Mouse (Mus musculus) c-Kit-negative CD71-positive TER-119-positive erythroid progenitor cells, embryonic 14.5 days (primary cell): ENCODE measurements around the gene Tdrd6.

Experiments
- DNase-seq: peaks from one replicate; pipeline ENCODE4 v3.0.0-alpha.2; 2013; ENCODE audit warnings: low read depth, low spot score

Tdrd6 gene

DNA sequence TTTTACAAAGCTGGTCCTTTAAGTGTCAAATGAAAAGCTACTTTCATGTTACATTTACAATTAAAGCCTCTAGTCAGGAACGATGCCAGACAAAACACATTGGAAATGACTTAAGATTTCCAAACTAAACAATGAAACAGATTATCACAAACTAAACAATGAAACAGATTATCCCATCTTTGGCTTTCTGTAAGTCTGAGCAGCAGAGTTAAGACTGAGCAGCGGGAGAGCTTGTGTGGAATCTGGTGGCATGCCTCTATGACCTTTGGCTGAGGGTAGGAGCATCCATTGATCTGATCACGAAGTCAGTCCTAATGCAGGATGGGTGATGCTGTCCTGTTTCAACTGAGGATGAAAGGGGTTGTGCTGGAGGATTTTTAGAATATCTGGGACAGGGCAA lies 17.9 kb downstream of the Tdrd6 start:
- DNase-seq = no peak

GRCm38 (mm10) chr17:43611586-43611985 lies 18.5 kb downstream of the Tdrd6 start:
- peak; percentile 12 for DNase-seq

- DNase-seq = peak; percentile 19
These were observed 23.4 kb downstream of the Tdrd6 start for GRCm38 (mm10) chr17:43606704-43607103.

- no peak for DNase-seq
These were observed 31.4 kb downstream of the Tdrd6 start for GRCm38 (mm10) chr17:43598706-43599105.

GRCm38 (mm10) chr17:43597742-43598141 lies 32.4 kb downstream of the Tdrd6 start:
- no peak for DNase-seq

DNA sequence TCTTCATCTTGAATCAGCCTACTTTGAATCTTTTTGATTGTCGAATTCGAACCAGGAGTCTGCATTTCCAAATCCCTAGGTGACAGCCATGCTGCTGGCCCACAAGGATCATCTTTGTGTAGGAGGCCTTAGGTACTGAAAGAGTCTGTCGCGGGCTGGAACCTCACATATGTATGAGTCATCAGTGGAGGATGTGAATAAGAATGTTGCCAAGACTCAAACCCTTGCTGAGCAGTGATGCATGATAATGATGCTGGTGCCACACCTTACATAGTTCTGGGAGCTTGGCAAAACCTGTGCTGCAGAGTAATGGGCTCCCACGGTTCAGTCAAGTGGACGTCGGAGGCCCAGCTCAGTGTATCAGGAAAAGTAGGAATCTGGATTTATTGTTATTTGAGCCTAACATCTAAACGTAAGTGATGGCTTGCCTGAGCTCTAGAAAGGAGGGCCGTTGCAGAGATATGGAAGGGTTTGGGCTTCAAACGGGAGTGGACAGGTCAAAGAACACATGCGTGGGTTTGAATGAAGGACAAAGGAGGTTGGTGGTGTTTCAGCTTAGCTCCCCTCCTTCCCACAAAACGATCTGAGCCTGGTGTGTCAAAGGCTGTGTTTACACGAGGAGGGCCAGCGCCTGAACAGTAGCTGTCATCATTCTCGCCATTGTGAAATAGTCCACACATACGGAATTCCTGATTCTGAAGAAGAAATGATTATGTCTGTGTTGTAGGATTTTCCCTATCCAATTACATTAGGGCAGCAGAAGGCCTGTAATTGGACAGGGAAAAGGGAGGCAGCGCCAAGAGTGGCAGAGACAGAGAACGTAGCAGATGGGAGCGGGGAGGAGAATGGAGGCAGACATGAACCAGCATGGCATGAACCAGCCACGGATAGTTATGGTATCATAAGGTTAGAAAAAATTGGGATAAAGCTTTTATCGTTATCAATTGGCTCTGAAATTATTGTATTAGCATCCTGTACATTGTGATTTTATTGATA lies 37.5 kb downstream of the Tdrd6 start:
- DNase-seq = no peak

DNA sequence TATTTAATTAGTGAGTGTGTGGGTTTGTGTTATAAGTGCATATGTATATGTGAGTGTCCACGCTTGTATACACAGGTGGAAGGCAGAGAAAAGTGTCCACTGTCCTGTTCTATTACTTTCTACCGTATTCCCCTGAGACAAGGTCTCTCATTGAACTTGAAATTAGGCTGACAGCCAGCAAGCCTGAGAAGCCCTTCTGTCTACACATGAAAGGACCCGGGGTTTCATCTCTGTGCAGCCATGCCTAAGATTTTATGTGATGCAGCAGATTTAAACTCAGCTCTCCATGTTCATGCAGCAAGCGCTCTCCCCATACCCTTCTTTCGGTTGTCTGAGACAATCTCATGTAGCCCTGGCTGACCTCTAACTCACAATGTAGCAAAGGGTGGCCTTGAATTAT lies 39.6 kb downstream of the Tdrd6 start:
- DNase-seq = no peak

DNA sequence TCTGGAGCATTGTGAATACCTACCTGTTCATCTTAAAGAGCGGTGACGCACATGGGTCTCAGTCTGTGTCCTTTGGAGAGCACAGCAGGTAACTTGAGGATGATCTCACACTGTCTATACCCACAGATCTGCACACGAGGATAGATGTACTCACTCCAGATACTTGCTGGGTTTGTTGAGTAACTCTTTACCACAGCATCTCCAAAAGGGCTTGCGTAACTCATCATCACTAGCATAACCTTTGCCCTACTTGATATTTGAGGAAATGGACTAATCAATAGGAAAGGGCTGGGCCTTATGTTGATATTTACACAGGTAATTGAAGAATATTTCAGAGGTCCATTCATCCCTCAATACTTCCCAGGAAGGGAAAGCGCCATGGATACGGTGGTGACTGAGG lies 40.3 kb downstream of the Tdrd6 start:
- DNase-seq = no peak

DNA sequence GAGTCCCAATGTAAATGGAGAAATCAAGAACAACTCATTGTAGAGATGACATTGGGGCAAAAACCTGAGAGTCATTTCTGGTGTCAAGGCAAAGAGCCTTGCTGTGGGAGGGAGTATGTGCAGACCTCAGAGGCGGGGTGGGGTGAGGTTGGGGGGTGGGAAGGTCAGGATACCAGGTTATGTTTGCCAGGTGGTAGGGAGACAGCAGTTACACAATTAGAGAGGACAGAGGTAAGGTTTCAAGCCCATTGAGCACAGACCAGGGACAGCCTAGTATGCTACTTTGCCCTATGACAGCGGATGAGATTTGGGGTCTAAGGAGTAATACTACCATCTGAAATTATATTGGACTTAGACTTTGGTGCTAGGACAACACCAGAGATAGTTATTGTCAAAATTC lies 42.8 kb downstream of the Tdrd6 start:
- no peak for DNase-seq

DNA sequence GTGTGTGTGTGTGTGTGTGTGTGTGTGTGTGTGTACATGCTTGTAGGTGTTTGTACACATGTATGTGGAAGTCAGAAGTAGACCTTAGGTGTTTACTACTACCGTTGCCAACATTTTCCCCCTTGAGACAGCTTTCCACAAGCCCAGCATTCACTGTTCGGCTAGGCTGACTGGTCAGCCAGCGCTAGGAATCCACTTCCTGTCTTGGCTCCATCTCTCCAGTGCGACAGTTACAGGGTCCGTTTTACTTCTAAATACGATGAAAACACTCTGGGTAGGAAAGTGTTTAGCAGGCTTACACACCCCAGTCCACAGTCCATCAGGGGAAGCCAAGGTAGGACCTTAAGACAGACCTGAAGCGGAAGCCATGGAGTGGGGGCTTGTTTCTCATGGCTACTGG lies 45.3 kb downstream of the Tdrd6 start:
- DNase-seq = no peak

DNA sequence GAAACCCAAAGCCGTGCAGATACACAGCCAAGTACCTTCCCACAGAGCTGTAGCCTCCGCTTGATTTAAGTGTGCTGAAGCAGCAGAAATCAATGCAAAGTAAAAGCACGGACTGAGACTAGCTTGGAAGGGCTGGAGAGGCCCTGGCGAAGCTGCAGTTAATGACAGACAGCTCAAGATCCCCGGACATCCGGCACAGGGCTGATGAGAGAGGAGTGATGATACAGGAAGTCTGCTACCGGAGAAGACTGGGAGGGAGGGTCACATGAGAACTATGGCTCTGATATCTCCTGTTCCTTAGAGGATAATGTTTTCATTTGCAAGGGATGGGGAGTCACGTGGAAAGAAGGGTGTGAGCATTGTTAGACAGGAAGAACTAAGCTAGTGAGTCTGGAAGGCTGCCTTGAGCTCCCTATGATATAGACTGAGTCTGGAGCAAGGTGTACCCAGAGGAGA lies 49.1 kb downstream of the Tdrd6 start:
- DNase-seq = no peak

DNA sequence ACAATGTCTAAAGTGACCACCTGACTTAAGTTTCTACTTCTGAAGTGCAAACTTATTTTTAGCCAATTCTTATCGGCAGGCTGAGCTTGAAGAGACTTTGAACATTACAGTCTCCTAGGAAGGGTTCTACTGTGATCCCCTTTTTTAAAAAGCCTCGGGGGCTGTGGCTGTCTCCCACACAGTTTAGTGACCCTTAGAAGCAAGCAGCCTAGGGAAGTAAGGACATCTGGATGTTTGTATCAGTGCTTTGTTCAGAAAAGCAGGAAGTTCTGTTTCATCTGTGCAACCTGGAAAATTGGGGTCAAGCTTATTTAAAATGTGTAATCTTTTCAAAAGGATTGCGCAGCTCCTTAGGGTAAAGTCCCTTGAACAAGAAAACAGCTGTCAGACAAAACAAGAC lies 49.6 kb downstream of the Tdrd6 start:
- no peak for DNase-seq

DNA sequence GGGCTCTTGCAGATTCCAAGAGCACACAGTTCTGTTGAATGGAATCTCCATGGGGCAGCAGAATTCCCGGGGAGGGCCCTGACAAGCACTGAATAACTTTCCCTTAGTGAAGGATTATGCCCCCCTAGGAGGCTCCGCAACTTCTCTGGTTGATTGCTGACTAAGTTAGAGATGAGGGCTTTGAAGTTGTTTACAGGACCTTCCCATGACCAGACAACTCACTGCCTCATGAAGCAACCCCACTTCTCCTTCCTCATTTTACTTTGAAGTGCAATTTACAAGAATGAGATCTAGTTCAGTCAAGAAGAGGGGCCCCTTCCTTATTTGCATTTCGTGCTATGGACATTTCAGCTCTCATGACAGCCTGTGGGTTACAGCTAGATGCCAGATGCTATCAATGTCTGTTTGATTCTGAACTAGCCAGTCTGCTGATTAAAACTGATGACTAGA lies 56.5 kb downstream of the Tdrd6 start:
- no peak for DNase-seq

- DNase-seq = no peak
These were observed 60.8 kb downstream of the Tdrd6 start for GRCm38 (mm10) chr17:43569287-43569686.

GRCm38 (mm10) chr17:43567992-43568888 lies 61.9 kb downstream of the Tdrd6 start, which contains the start of gene Pla2g7:
Pla2g7 (plus strand) TSS chr17:43568098.
- DNase-seq = no peak

DNA sequence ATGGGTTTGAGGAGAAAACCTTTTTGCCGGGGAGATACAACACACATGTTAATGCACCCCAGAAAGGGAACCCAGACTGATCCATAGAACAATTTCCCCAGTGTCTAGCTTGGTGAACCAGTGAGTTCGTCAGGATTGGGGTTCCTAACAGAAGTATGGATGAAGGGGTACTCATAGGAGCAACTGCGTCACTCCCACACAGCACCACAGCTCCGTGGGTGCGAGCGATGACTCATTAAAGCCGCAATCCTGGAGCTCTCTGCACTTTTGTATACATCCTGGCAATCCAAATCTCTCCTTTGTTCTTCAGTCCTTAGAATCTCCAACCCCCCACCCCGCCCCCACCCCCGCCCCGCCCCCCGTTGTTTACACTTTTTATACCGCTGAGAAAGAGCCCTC lies 62.5 kb downstream of the Tdrd6 start:
- no peak for DNase-seq
